Mouse (Mus musculus) embryo, embryonic 10 days (tissue): Measurements from ENCODE around the gene Mon1a.
A peak's percentile ranks its signal among the peaks of the same experiment; 100 is the strongest.

Experiments used
- DNase-seq: peaks from one replicate; pipeline ENCODE4 v3.0.0-alpha.2; 2015; ENCODE audit warnings: low spot score

Gene Mon1a

DNA sequence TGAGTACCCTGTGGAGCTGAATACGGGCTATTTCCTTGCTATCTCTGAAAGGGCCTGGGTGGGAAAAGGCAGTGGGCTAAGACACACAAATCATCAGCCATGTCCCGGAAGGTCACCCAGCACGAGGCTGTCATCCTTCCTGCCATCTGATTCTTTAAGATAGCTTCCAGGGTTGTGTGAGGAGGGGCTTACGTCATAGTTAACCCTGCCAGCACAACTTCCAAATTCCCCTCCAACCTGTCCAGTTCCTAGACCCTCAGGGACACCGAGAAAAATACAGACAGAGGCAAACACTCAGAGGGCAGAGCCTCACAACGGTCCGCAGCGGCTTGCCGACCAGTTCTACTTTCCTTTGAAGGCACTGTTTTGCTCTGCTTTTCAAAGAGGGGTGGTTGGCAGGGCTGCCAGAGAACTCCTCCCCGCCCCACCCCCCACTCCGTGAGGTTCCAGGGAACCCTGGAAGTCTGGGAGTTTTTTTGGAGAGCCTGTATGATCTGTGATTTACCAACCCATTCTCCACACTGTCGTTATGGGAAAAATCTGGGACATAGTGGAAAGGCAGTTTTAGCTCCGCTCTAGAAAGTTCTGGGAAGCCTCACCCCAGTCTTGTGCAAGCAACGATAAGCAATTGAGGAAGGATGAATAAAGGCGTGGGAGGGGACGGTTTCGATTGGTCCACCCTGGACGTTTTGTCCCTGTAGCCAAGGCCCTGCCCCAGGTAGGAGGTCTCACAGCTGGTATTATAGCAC is 20.6 kb downstream of the Mon1a start:
- DNase-seq = no peak

DNA sequence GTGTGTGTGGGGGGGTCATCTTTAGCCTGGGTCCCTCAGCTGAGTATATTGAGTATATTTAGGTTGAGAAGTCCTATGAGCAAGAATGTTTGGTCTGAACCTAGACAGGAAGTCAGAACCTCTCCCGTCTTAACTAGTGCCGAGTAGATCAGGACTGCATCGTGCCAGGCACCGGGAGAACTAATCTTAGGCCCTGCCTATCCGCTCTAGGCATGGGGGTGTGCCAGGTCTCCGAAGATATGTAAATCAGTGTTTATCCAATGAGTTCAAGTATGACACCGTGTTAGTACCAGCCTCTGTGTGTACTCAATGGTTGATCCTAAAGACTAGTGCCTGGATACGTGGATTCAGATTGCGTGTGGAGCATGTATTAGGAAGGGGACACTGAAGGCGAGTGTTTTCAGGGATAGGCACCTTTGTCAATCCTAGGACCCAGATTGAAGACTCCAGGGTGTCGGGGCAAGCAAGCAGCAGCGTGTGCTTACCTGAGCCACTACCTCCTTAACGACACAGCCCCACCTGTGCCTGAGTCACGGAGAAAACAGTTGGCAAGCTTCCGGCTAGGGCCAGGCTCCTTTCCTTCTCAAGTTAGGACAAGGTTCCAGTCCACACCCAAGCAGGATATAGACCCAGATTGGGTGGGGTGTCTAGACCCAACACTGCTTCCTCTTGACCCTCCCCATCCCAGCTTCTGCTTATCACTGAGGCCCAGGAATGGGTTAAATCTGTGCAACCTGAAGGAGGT is 22.2 kb downstream of the Mon1a start:
- DNase-seq = no peak

DNA sequence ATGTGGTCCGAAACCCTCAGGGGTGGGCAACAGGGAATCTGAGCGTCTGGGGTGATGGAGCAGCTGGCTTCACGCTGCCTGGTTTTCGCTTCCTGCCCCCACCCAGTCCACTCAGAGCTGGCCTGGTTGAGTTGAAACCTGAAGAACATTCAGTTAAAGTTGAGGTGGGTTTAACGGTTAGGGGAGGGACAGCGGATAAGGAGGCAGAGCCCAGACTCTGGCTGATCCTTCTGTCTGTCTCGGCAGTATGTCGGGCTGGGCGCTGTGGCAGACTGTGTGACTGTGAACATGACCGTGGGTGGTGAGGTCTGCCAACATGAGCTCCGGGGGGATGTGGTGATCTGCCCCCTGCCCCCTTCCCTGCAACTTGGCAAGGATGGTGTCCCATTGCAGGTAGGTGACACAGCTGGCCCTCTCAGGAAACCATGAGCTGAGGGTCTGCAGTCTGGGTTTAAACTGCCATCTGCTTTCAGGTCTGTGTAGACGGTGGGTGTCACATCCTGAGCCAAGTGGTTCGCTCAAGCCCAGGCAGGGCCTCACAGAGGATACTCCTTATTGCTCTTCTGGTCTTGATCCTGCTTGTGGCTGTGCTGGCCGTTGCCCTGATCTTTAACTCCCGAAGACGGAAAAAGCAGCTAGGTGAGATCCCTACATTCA is 26.9 kb downstream of the Mon1a start:
- DNase-seq = no peak

DNA sequence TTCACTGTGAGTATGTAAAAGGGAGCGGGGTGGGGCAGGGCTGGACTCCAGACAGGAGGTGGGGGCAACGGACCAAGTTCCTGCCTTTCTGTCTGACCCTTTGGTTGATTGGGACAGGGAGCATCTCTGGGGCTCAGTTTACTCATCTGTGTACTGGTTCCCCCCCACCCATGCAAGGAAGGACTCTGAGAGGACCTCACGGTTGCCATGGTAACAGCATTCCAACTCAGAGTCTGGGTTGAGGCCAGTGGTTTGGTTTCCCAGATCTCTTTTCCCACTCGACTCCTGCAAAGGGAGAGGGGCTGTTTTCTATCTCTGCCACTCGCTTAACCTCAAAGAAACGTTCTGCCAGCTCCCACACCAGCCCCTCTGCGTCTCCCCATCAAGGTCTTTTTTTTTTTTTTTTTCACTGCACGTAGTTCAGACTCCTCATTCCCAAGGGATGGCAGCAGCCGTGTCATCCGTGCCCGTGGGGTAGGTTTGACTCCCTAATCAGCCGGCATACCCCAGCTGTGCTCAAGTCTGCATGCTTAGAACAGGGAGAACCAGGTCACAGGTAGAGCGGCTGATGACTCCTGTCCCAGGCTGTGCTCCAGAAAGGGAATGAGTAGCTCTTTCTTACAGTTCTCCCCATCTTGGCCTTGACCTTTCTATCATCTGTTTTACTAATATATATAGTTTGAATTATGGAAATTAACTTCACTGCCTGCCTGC is 30.1 kb downstream of the Mon1a start:
- peak; percentile 78 for DNase-seq

DNA sequence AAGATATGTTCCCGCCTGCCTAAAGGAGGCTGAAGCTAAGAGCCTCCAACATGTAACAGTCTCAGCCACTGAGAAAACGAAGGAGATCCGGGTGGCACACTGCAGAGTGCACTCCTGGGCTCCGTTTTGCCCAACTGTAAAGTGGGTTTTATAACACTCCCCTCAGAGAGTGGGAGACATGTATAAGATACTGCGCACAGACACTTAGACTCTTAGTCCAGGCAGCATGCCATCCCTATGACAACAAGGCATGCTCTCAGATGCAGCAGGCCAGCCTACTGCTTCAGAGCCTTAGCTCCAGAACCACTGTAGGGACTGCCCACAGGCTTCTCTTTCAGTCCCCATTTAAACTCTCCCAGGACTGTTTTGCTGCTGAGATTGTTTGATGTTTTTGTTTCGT is 30.9 kb downstream of the Mon1a start:
- no peak for DNase-seq

DNA sequence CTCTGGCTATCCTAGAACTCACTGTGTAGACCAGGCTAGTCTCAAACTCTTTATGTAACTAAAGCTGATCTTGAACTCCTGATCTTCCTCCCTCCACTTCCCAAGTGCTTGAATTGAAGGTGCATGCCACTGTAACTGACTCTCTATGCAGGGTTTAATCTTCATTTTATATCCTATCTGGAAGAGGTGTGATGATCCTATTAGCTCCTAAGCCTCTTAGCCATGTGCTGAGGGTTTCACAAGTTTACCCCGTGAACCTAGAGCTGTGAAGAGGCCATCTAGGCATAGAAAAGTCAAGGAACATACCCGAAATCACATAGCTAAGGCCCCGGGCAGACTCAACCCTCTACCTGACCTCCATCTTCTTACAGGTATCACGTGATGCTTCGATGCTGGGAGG is 31.5 kb downstream of the Mon1a start:
- DNase-seq = no peak

DNA sequence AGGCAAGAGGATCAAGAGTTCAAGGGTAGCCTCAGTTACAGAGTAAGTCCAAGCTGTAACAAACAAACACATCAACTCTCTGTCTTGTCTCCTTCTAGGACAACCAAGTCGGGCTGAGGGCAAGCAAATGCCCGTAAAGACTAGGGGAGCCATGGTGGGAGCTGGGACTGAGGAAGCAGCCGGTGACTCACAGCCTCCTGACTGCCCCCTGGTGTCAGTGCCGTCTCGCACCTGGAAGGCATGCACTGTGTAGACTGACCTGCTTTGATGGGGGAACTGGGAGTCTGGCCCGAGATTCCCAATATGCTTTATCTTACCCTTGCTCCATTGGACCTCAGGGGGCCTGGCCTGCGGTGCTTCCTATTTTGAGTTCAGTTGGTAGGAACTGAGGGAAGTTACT is 35.1 kb downstream of the Mon1a start:
- peak; percentile 68 for DNase-seq

DNA sequence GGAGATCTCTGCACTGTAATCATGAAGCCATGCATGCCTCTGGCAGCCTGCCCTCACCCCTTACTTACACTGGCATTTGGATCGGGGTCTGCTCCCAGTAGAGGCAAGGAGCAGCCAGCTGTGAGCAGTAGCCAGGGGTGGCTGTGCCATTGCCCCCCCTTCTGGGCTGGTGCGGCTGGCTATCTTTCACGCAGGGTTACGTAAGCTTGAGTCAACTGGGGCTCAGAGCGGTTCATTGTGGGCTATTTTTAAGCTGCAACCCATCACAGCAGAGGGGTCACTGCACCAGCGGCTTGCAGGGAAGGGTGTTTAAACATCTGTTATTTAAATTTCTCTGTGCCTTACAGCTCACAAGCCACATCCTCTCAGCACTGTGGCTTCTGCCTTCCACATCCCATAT is 36.0 kb downstream of the Mon1a start:
- DNase-seq = no peak

DNA sequence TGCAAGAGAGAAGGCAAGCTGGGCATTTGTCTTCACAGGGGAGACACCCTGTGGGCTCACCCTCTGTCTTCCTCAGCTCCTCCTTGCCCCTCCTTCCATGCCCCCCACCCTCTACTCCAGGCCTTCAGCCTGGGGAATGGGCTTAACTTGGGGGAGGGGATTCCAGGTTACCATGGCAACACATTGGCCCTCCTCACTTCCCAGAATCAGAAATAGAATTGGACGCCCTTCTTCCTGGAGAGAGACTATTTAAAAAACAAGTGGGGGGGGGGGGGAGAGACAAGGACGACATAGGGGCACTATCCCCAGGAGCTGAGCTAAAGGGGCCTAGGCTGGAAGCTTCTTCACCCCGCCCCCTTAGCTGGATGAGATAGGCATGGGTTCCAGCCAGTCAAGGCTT is 37.3 kb downstream of the Mon1a start:
- DNase-seq = no peak

DNA sequence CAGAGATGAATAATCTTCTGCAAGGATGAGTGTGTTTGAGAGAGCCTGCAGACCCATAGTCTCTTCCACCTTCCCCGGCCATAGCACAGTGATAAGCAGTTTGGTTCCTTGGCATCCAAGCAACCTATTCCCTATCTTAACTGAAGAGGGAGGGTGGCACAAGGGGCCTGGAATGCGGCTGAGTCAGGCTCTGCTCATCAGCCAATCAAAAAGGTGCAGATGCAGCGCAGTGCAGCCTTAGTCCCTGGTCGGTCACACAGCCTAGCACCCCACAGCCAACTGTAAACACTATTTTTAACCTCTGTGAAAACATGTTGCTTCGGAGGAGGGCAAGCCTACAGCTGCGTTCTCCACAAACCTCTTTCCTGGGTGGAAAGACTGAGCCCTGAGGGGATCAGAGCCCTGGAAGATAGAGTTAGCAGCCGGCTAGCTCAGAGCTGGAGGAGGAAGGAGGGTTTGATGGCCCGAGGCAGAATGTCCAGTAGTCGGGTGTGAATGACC is 39.0 kb downstream of the Mon1a start:
- DNase-seq = no peak

DNA sequence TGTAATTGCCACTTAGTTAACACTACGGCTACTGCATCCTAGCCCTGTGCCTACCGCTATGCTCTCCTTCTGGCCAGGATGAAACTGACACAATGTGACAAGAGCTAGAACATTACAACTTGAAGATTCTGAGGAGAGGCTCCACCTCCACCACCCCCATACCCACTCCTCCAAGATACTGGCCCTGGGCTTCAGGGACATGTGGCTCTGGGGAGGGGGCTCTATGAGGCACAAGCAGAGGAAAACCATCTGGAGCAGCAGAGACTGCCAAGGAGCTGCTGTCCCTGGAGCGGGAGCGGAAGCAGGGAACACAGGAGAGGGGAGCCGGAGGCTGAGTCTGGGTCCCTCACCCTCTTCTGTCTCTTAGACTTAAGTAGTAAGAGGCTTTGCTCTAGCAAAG is 39.8 kb downstream of the Mon1a start:
- no peak for DNase-seq

DNA sequence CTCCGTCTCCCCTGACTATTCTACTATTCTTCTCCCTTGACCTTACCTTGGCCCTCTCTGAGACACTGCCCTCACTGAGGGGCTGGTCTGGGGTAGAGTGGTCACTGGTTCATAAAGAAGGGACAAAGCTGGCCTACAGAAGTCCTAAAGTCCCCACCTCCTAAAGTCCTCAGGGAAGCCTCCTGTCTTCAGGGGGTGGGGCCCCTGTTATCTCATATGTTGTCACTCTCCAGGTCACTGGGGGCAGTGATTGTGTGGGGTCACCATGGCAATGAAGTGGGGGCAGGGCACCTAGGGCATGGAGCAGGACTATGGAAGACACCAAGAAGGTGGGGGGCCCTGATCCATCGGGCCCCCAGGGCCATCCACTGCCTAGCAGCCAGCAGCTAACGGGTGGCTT is 40.2 kb downstream of the Mon1a start, which contains the start of gene Actl11:
Actl11 (plus strand) TSS at position 301 of the 400 bp plus-strand sequence.
- no peak for DNase-seq

DNA sequence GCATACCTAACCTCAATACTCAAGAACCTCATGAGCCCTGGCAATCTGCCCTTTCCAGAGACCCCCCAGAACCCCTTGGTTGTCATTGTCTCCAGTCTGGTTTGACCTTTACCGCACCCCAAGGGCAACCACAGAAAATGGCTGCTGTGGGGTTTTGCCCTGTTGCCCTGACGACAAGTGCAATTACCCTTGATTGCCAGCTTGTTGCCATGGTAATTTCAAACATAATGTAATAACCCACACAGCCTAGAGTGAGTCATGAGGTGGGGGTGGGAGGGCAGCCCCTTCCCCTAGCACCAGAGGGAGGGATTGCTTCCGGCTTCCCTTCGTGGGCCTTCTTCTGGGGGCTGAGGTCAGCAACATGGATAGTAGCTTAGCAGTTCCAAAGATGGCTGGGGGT is 44.3 kb downstream of the Mon1a start:
- DNase-seq = no peak

DNA sequence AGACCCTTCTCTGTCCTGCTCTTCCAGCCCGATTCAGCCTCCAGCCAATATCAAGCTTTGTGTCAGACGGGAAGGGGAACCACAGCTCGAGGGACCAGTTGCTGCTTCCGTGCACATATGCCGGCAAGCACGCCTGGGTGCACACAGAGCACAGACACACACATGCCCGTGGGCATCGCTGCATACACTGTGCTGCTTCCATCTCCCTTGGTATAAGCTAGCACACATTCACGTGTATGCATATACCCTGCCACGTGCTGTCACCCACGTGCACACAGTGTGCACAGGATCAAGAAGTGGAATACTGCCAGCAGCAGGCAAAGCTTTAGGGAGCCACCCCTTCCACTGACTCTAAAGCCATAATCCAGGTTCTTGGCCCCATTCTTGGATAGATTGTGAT is 46.2 kb downstream of the Mon1a start:
- no peak for DNase-seq

DNA sequence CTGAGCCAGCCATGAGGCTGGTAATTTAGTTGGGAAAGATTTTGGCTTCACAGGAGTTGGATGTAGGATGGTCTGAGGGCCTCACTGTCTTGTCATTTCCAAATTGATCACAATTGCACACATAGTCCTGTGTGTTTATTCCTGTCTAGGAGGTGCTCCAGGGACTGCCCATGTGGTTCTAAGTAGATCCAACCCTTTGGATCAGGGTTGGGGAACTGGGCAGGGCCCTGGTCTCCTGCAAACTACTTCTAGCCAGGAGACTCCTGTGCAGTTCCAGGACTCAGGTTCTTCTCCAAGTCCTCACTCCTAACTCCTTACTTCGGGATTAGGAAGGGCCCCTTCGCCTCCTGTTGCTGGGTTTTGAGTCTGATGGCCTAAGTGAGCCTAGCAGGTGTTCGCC is 47.4 kb downstream of the Mon1a start, which contains the start of gene Camkv:
Camkv (plus strand) TSS at position 301 of the 400 bp plus-strand sequence.
- no peak for DNase-seq

DNA sequence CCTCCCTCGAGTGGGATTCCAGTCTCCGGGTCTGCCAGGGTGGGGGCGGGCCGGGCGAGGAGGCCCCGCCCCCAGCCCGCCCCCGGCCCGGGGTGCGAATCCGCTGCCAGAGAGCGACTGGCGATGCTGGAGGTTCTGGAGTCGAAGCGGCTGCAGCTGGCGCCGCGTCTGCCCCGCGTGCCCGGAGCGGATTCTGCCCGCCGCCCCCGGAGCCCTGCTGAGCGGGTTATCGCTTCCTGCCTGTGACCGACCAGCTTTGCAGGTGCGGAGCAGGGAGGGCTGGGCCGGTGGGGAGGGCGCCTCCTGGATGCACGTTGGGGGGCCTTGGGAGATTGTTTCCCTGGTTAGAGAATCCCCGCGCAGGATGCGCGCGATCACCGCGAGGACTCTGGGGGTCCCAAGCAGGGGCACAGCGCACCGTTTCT is 47.9 kb downstream of the Mon1a start:
- DNase-seq = peak; percentile 35

DNA sequence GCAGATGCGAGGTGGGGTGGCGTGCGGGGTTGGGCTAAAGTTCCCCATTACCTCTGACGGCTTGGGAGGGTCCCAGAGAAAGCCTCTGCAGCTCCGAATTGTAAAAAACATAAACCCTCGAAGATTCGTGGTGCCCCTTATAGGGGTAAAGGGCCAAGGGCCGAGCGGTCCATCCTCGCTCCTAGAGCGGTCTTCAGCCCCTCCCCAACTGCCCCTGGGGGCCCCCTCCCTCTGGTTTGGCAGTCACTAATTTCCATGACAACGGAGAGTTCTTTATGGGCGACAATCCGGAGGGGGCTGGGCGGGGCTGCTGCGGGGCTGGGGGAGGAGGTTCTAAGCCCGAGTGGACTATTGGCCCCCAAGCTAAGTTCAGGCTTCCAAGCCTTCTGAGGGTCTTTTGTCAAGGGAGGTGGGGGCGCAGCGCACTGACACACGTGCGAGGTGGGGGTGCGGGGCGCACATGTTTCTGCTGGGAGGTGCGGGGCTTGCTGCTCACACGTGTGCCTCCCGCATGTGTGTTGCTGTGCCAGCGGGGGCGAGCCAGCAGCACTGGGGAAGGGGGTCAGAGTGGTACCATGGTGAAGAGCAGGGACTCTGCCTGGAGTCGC is 48.4 kb downstream of the Mon1a start:
- DNase-seq = peak; percentile 36

DNA sequence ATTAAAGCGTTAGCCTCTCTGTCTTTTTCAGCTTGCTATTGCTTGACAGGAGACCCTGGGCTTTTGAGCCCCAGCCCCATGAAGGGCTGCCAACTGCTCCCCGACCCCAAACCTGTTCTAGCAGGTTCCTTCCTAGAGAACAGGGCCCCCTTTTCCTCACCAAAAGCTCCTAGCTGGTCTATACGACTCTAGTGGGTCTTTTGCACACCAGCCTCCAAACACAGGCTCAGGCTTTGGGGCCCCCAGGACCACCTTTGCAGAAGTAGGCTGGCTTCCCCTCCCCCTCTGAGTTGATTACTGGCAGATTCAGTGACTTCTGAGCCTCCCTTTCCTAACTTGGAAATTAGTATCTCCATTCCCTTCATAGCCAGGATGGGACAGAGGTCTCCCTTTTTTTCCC is 48.9 kb downstream of the Mon1a start:
- DNase-seq = no peak

DNA sequence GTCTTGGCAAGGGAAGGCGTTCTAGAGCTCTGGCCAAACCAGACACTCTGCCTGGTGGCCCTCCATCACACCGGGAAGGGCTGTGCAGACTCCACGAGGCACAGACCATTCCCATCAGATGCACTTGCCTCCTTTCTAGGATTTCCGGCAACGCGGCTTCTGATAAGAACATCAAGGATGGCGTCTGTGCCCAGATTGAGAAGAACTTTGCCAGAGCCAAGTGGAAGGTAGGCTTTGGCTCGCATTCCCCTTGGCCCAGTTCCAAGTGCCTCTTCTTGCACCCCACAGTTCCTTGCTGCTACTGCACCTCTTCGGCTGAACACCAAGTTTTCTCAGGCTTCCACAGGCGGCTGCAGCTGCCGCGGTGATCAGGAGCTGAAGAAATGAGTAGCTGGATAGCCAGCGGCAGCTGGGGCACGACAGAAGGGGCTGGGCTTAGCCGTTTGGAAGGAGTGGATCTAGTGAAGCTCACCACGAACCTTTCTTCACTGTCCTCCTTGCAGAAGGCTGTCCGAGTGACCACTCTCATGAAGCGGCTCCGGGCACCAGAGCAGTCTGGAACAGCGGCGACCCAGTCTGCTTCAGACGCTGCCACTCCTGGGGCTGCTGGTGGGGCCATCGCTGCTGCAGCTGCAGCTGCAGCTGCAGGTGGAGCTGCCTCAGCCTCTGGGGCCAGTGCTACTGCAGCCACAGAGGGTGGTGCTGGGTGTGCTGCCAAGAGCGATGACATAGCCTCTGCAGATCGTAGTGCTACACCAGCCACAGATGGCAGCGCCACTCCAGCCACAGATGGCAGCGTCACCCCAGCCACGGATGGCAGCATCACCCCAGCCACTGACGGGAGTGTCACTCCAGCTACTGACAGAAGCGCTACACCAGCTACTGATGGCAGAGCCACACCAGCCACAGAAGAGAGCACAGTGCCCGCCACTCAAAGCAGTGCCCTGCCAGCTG is 59.6 kb downstream of the Mon1a start:
- DNase-seq = no peak

DNA sequence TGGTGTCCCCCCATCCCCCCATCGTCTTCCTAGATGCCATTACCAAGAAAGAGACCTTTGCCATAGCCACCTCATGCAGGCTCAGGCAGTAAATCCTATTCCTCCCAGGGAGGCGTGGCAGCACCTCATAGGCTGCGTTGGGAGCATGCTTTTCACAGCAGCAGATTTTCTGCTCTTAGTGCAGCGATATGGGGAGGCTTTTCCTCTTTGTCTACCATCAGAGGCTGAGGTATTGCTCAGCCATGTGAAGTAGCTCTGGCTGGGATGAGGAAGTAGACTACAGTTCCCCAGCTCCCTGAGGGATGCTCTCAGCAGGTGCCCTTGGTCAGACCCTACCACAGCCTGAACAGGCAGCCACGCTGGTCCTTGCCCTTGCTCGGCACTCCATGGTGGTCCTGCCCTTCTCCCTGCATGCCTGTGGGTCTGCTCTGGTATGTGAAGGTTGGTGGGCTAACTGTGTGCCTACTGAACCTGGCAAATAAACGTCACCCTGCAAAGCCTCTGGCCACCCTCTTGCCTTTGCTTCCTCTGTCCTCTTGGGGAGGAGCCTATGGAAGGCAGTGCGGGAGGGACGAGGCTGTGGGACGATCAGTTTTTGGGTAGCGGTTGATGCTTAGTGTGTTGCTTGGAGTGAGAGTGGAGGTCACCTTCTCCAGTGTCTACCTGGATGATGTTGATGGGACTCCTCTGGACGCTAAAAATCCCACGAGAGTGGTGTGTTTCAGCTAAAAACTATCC is 61.4 kb downstream of the Mon1a start:
- DNase-seq = no peak
